Mouse (Mus musculus): ENCODE results near the gene Sp100. TPM values are rescaled to one million over a fixed set of nuclear protein-coding genes. Genes with fewer than 3 reads are reported as not detected.

Gene Sp100
- total RNA-seq, 2 experiments from 2014 or later, result 13.8 to 19.8 TPM

- no peak for DNase-seq
Measured at GRCm38 (mm10) chr1:85697721-85698493, 48.1 kb downstream of the Sp100 start.

GRCm38 (mm10) chr1:85702531-85702930, 52.7 kb downstream of the Sp100 start:
- no peak for DNase-seq

GRCm38 (mm10) chr1:85703245-85704186, 53.7 kb downstream of the Sp100 start:
- DNase-seq, result peak; percentile 78

GRCm38 (mm10) chr1:85705552-85705951, 55.8 kb downstream of the Sp100 start:
- no peak for DNase-seq

- DNase-seq, result no peak
Measured at GRCm38 (mm10) chr1:85706754-85707153, 57.0 kb downstream of the Sp100 start.

- DNase-seq, result no peak
Measured at GRCm38 (mm10) chr1:85714501-85714900, 64.7 kb downstream of the Sp100 start.

- no peak for DNase-seq
Measured at GRCm38 (mm10) chr1:85716447-85717027, 66.7 kb downstream of the Sp100 start.

- no peak for DNase-seq
Measured at GRCm38 (mm10) chr1:85719049-85719448, 69.3 kb downstream of the Sp100 start.

- no peak for DNase-seq
Measured at GRCm38 (mm10) chr1:85720220-85720893, 70.6 kb downstream of the Sp100 start.

GRCm38 (mm10) chr1:85730471-85730870, 80.7 kb downstream of the Sp100 start:
- no peak for DNase-seq

GRCm38 (mm10) chr1:85732581-85732980, 82.8 kb downstream of the Sp100 start:
- no peak for DNase-seq

- DNase-seq, result no peak
Measured at GRCm38 (mm10) chr1:85734511-85734910, 84.7 kb downstream of the Sp100 start.

- DNase-seq, result peak; percentile 18
Measured at GRCm38 (mm10) chr1:85735463-85736123, 85.8 kb downstream of the Sp100 start.

- DNase-seq, result peak; percentile 85
Measured at GRCm38 (mm10) chr1:85736355-85737184, 86.8 kb downstream of the Sp100 start.

GRCm38 (mm10) chr1:85739000-85739399, 89.2 kb downstream of the Sp100 start:
- DNase-seq, result no peak

- no peak for DNase-seq
Measured at GRCm38 (mm10) chr1:85739819-85740218, 90.0 kb downstream of the Sp100 start.

- DNase-seq, result no peak
Measured at GRCm38 (mm10) chr1:85740923-85741322, 91.1 kb downstream of the Sp100 start.

- DNase-seq, result no peak
Measured at GRCm38 (mm10) chr1:85742333-85742732, 92.5 kb downstream of the Sp100 start.

- no peak for DNase-seq
Measured at GRCm38 (mm10) chr1:85742916-85743505, 93.2 kb downstream of the Sp100 start.

- no peak for DNase-seq
Measured at GRCm38 (mm10) chr1:85744539-85744938, 94.8 kb downstream of the Sp100 start.
